8 mouse cellular contexts compared by ENCODE assay signal in genomic region chrX:50569087-50569486, GRCm38 (mm10).
DNase-seq lines count a peak whose midpoint lies in the region; ATAC-seq and TF ChIP-seq lines count a peak whose summit lies in the region.
"Had no signal": no experiment of that assay in that cellular context is flagged by ENCODE, and none has a peak within 500 bp of the region (broad histone marks: within the 10 kb centered on the region; RNA-seq: fewer than 3 reads in every experiment).

No protein-coding gene starts in this region.

- peak; percentile 74 for DNase-seq in hindbrain, postnatal 0 days (ENCODE audit: low spot score)
- DNase-seq in urinary bladder, adult 2 months (ENCODE audit: low spot score) = peak; percentile 61
- DNase-seq in urinary bladder, postnatal 14 days (ENCODE audit: low spot score) = no peak
- peak; percentile 50 for DNase-seq in embryonic facial prominence, embryonic 14.5 days (ENCODE audit: low spot score)
- no peak for DNase-seq in yolk sac, embryonic 10.5 days (ENCODE audit: low spot score)

- ATAC-seq in hindbrain, postnatal 0 days = no peak
- ATAC-seq in hindbrain, embryonic 13.5 days (ENCODE audit: low FRiP score) = no peak
- no peak for ATAC-seq in embryonic facial prominence, embryonic 14.5 days (ENCODE audit: low read depth)
- no peak for ATAC-seq in midbrain, embryonic 16.5 days

- no peak overlapping the region for H3K4me3 ChIP-seq in hindbrain, postnatal 0 days (ENCODE audit: low read length)
- no peak overlapping the region for H3K4me3 ChIP-seq in hindbrain, embryonic 13.5 days
- H3K4me3 ChIP-seq in embryonic facial prominence, embryonic 14.5 days (ENCODE audit: low read depth, low read length) = no peak overlapping the region
- no peak overlapping the region for H3K4me3 ChIP-seq in midbrain, embryonic 16.5 days (ENCODE audit: low read depth, low read length)
- H3K4me3 ChIP-seq: liver, embryonic 15.5 days had no signal

- WGBS in hindbrain, postnatal 0 days = 62% methylated on average over 6 of the region's 6 CpGs
- WGBS in hindbrain, embryonic 13.5 days = 69% methylated on average over 6 of the region's 6 CpGs
- 54% methylated on average over 6 of the region's 6 CpGs for WGBS in embryonic facial prominence, embryonic 14.5 days
- 71% methylated on average over 6 of the region's 6 CpGs for WGBS in midbrain, embryonic 16.5 days

- H3K4me1 ChIP-seq in hindbrain, postnatal 0 days (ENCODE audit: insufficient read depth, low read length) = no peaks in the 10 kb centered on the region
- H3K4me1 ChIP-seq in hindbrain, embryonic 13.5 days (replicated peaks) = no peaks in the 10 kb centered on the region
- no peaks in the 10 kb centered on the region for H3K4me1 ChIP-seq in embryonic facial prominence, embryonic 14.5 days (ENCODE audit: control insufficient read depth, insufficient read depth, low read length)
- no peaks in the 10 kb centered on the region for H3K4me1 ChIP-seq in midbrain, embryonic 16.5 days (ENCODE audit: control insufficient read depth, insufficient read depth, low read length)
- H3K4me1 ChIP-seq: liver, embryonic 15.5 days had no signal

- H3K27me3 ChIP-seq in hindbrain, postnatal 0 days (ENCODE audit: insufficient read depth, low read length) = no peaks in the 10 kb centered on the region
- H3K27me3 ChIP-seq in hindbrain, embryonic 13.5 days = no peaks in the 10 kb centered on the region
- H3K27me3 ChIP-seq in embryonic facial prominence, embryonic 14.5 days (replicated peaks; ENCODE audit: control insufficient read depth, insufficient read depth, low read length) = no peaks in the 10 kb centered on the region
- no peaks in the 10 kb centered on the region for H3K27me3 ChIP-seq in midbrain, embryonic 16.5 days (ENCODE audit: control insufficient read depth, insufficient read depth, low read depth, low read length)
- H3K27me3 ChIP-seq: liver, embryonic 15.5 days had no signal

- no peak overlapping the region for H3K9ac ChIP-seq in hindbrain, postnatal 0 days (replicated peaks; ENCODE audit: low read length)
- no peak overlapping the region for H3K9ac ChIP-seq in hindbrain, embryonic 13.5 days
- no peak overlapping the region for H3K9ac ChIP-seq in embryonic facial prominence, embryonic 14.5 days (ENCODE audit: low read depth, low read length)
- no peak overlapping the region for H3K9ac ChIP-seq in midbrain, embryonic 16.5 days (ENCODE audit: low read depth, low read length)
- H3K9ac ChIP-seq: liver, embryonic 15.5 days had no signal

- H3K4me2 ChIP-seq in hindbrain, postnatal 0 days (ENCODE audit: low read depth, low read length) = no peak overlapping the region
- H3K4me2 ChIP-seq in hindbrain, embryonic 13.5 days = no peak overlapping the region
- H3K4me2 ChIP-seq in embryonic facial prominence, embryonic 14.5 days (ENCODE audit: low read depth, low read length) = no peak overlapping the region
- H3K4me2 ChIP-seq in midbrain, embryonic 16.5 days (ENCODE audit: low read length) = no peak overlapping the region
- H3K4me2 ChIP-seq: liver, embryonic 15.5 days had no signal

- TF ChIP-seq CTCF in hindbrain, postnatal 0 days (IDR thresholded peaks at IDR 0.05; ENCODE audit: low read depth) = peak; percentile 62

- no peak overlapping the region for H3K27ac ChIP-seq in hindbrain, postnatal 0 days
- no peak overlapping the region for H3K27ac ChIP-seq in hindbrain, embryonic 13.5 days
- no peak overlapping the region for H3K27ac ChIP-seq in embryonic facial prominence, embryonic 14.5 days (replicated peaks; ENCODE audit: low read depth, low read length)
- H3K27ac ChIP-seq in midbrain, embryonic 16.5 days (ENCODE audit: low read length) = no peak overlapping the region
- H3K27ac ChIP-seq: liver, embryonic 15.5 days had no signal

- H3K36me3 ChIP-seq in hindbrain, postnatal 0 days (ENCODE audit: insufficient read depth, low read length) = no peaks in the 10 kb centered on the region
- peaks cover 31% of the 10 kb centered on the region for H3K36me3 ChIP-seq in hindbrain, embryonic 13.5 days
- peaks cover 14% of the 10 kb centered on the region for H3K36me3 ChIP-seq in embryonic facial prominence, embryonic 14.5 days (ENCODE audit: control insufficient read depth, insufficient read depth, low read length)
- H3K36me3 ChIP-seq in midbrain, embryonic 16.5 days (ENCODE audit: control insufficient read depth, insufficient read depth, low read length) = no peaks in the 10 kb centered on the region
- H3K36me3 ChIP-seq: liver, embryonic 15.5 days had no signal

- H3K9me3 ChIP-seq in hindbrain, postnatal 0 days (ENCODE audit: low read length) = no peaks in the 10 kb centered on the region
- H3K9me3 ChIP-seq in hindbrain, embryonic 13.5 days = no peaks in the 10 kb centered on the region
- H3K9me3 ChIP-seq in embryonic facial prominence, embryonic 14.5 days (ENCODE audit: control insufficient read depth, low read length) = no peaks in the 10 kb centered on the region
- no peaks in the 10 kb centered on the region for H3K9me3 ChIP-seq in midbrain, embryonic 16.5 days (replicated peaks; ENCODE audit: control insufficient read depth, low read length, poor library complexity, severe bottlenecking)
- H3K9me3 ChIP-seq: liver, embryonic 15.5 days had no signal

Comparison
In these comparisons a context has a peak if more than half of its experiments do, and no peak if none do; other contexts are left out.
1. DNase-seq: peak in hindbrain, postnatal 0 days (single experiment), urinary bladder, adult 2 months (single experiment) and embryonic facial prominence, embryonic 14.5 days (single experiment); none in urinary bladder, postnatal 14 days (single experiment) and yolk sac, embryonic 10.5 days (single experiment).